ENCODE assay signal across 9 mouse cellular contexts in the genomic region with DNA sequence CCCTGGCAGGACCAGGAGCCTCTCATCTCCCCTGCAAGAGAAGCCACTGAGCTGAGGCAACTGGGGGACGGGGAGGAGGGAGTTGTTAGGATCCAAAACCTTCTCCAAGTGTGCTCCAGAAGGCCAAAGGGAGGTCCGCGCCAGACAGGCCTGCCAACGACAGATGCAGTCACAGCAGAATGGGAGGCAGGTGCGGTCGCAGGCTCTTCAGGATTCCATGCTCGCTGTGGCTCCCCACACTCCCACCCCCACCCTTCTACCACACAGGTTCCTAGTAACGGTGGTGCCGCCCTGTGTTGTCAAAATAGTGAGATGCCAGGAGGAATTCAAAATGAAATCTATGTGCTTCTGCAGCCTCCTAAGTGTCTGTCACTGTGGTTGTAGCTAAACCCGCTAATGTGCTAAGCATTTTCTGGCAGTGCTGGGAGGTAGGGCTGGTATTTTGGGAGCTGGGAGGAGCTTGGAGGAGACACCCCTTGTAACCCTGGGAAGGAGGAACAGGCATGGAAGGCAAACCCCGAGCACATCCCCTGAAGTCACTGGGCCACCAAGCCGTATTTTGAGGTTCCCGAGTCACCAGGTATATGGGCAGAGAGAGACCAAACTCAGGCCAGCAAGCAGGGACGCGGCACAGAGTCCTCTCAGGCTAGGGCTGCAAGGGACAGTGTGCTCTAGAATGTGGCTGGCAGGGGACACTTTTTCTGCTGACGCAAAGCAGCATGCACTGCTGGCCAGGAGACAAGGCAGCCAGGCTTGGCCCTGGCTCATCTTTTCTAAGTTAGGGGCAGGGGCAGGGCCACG.
DNase-seq lines count a peak whose midpoint lies in the region; ATAC-seq and TF ChIP-seq lines count a peak whose summit lies in the region.
"Had no signal": no experiment of that assay in that cellular context is flagged by ENCODE, and none has a peak within 500 bp of the region (broad histone marks: within the 10 kb centered on the region; RNA-seq: fewer than 3 reads in every experiment).

No protein-coding gene starts in this region.

- intact Hi-C loops in gastrocnemius, adult 2 months (cut with DNase I) = loop anchor here (1.0 to 5.0 kb wide), 2 partner anchors 35 to 75 kb away; a partner anchor contains a TSS

- no peak overlapping the region for H3K27ac ChIP-seq in forebrain, embryonic 11.5 days (ENCODE audit: low read depth, low read length)
- H3K27ac ChIP-seq in forebrain, embryonic 12.5 days = no peak overlapping the region
- H3K27ac ChIP-seq in gastrocnemius, adult 2 months = peak overlapping the region; percentile 93
- peak overlapping the region; percentile 38 for H3K27ac ChIP-seq in hindbrain, postnatal 0 days
- H3K27ac ChIP-seq: limb, embryonic 13.5 days had no signal

- H3K9ac ChIP-seq in forebrain, embryonic 11.5 days (ENCODE audit: low read length) = no peak overlapping the region
- H3K9ac ChIP-seq in forebrain, embryonic 12.5 days = no peak overlapping the region
- H3K9ac ChIP-seq in hindbrain, postnatal 0 days (replicated peaks; ENCODE audit: low read length) = no peak overlapping the region
- H3K9ac ChIP-seq: limb, embryonic 13.5 days had no signal

- TF ChIP-seq CTCF in gastrocnemius, adult 2 months (IDR thresholded peaks at IDR 0.05) = no peak
- TF ChIP-seq CTCF in hindbrain, postnatal 0 days (IDR thresholded peaks at IDR 0.05; ENCODE audit: low read depth) = no peak

- H3K4me2 ChIP-seq in forebrain, embryonic 11.5 days (ENCODE audit: low read depth, low read length, severe bottlenecking) = no peak overlapping the region
- H3K4me2 ChIP-seq in forebrain, embryonic 12.5 days = no peak overlapping the region
- no peak overlapping the region for H3K4me2 ChIP-seq in hindbrain, postnatal 0 days (ENCODE audit: low read depth, low read length)
- H3K4me2 ChIP-seq: limb, embryonic 13.5 days had no signal

- WGBS in forebrain, embryonic 11.5 days = 72% methylated on average over 17 of the region's 17 CpGs
- 60% methylated on average over 17 of the region's 17 CpGs for WGBS in forebrain, embryonic 12.5 days
- WGBS in hindbrain, postnatal 0 days = 36% methylated on average over 17 of the region's 17 CpGs

- H3K4me1 ChIP-seq in forebrain, embryonic 11.5 days (replicated peaks; ENCODE audit: control insufficient read depth, insufficient read depth, low read length) = 0 out of 2 replicates have a peak, but pooled peaks cover 2% of the 10 kb centered on the region
- H3K4me1 ChIP-seq in forebrain, embryonic 12.5 days = peaks cover 9% of the 10 kb centered on the region; the same call in 1 of the 2 replicates
- peaks cover 17% of the 10 kb centered on the region; the same call in 1 of the 2 replicates for H3K4me1 ChIP-seq in hindbrain, postnatal 0 days (ENCODE audit: insufficient read depth, low read length)

- no peaks in the 10 kb centered on the region for H3K27me3 ChIP-seq in forebrain, embryonic 11.5 days (ENCODE audit: control insufficient read depth, insufficient read depth, low read length)
- H3K27me3 ChIP-seq in forebrain, embryonic 12.5 days = no peaks in the 10 kb centered on the region
- H3K27me3 ChIP-seq in hindbrain, postnatal 0 days (ENCODE audit: insufficient read depth, low read length) = no peaks in the 10 kb centered on the region
- H3K27me3 ChIP-seq: limb, embryonic 13.5 days had no signal

- no peaks in the 10 kb centered on the region for H3K9me3 ChIP-seq in forebrain, embryonic 11.5 days (ENCODE audit: control insufficient read depth, low read length)
- no peaks in the 10 kb centered on the region for H3K9me3 ChIP-seq in forebrain, embryonic 12.5 days
- H3K9me3 ChIP-seq in hindbrain, postnatal 0 days (ENCODE audit: low read length) = no peaks in the 10 kb centered on the region
- H3K9me3 ChIP-seq: limb, embryonic 13.5 days had no signal

- no peak overlapping the region for H3K4me3 ChIP-seq in forebrain, embryonic 11.5 days (ENCODE audit: low read depth, low read length)
- no peak overlapping the region for H3K4me3 ChIP-seq in forebrain, embryonic 12.5 days (replicated peaks)
- H3K4me3 ChIP-seq in gastrocnemius, adult 2 months = peak overlapping the region; percentile 54
- H3K4me3 ChIP-seq in hindbrain, postnatal 0 days (ENCODE audit: low read length) = no peak overlapping the region
- H3K4me3 ChIP-seq: limb, embryonic 13.5 days had no signal

- ATAC-seq in forebrain, embryonic 11.5 days (replicated peaks; ENCODE audit: low FRiP score) = no peak
- no peak for ATAC-seq in forebrain, embryonic 12.5 days (ENCODE audit: low FRiP score)
- ATAC-seq in cerebellum, adult (ENCODE audit: insufficient number of reproducible peaks, low FRiP score, low TSS enrichment) = peak; percentile 81
- peak; percentile 66 for ATAC-seq in hindbrain, postnatal 0 days
- ATAC-seq in megakaryocyte, adult 5-6 weeks (ENCODE audit: poor library complexity, severe bottlenecking) = no peak

- peak; percentile 45 for DNase-seq in forebrain, embryonic 11.5 days (ENCODE audit: low spot score)
- peak; percentile 88 for DNase-seq in gastrocnemius, adult 2 months
- DNase-seq in hindbrain, postnatal 0 days (ENCODE audit: low spot score) = peak; percentile 67
- peak; percentile 78 to 83 for DNase-seq in right cerebral cortex, postnatal 10 days (ENCODE audit: low spot score in 2 of 2)
- DNase-seq in thymus, postnatal 14 days = no peak

- no peaks in the 10 kb centered on the region for H3K36me3 ChIP-seq in forebrain, embryonic 11.5 days (ENCODE audit: control insufficient read depth, insufficient read depth, low read length)
- no peaks in the 10 kb centered on the region for H3K36me3 ChIP-seq in forebrain, embryonic 12.5 days (replicated peaks)
- H3K36me3 ChIP-seq in hindbrain, postnatal 0 days (ENCODE audit: insufficient read depth, low read length) = no peaks in the 10 kb centered on the region
- H3K36me3 ChIP-seq: limb, embryonic 13.5 days had no signal

Comparison
In these comparisons a context has a peak if more than half of its experiments do, and no peak if none do; other contexts are left out.
1. ATAC-seq: peak in cerebellum, adult (single experiment) and hindbrain, postnatal 0 days (single experiment); none in forebrain, embryonic 11.5 days (single experiment), forebrain, embryonic 12.5 days (single experiment) and megakaryocyte, adult 5-6 weeks (single experiment).
2. H3K27ac ChIP-seq: peak in gastrocnemius, adult 2 months (single experiment) and hindbrain, postnatal 0 days (single experiment); none in forebrain, embryonic 11.5 days (single experiment) and forebrain, embryonic 12.5 days (single experiment).